Mouse (Mus musculus) brain, embryonic 18.5 days (tissue): ENCODE data around the gene Gale.
"Not testable (repeated sequence)": the region's sequence is repeated elsewhere in the genome, so short reads cannot be mapped to it uniquely, and the experiment has no call there.

ENCODE experiments used
- DNase-seq: peaks from one replicate; pipeline ENCODE4 v3.0.0-alpha.2; 2012; ENCODE audit warnings: low read depth, low spot score

Gale gene

DNA sequence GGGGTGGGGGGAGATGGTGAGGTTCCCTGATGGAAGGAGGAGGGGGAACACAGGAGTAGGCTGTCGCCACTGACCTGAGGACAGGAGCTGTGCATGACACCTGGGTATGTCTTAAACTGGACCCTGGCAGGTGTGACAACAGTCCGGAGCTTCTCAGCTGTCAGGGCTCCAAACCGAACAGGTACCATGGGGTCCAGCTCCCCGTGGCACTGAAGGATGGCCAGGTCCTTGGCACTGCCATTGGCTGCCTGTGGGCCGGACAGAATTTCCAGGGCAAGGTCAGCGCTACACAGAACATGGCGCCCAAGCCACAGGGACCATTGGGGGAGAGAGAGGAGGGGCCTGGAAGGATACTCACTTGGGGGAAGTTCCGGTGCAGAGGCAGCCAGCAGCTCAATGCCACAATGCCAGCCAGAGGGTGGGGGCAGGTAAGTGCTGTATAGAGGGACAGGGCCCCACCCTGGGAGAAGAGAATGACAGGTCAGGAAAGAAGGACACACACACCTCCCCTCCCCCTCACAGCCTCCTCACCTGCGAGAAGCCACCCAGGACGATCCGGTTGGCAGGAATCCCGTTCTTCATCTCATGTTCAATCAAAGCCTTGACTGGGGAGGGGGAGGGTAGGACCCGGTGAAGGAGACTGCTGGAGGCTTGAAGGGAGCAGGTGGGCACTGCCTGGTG, 5.7 kb downstream of the Gale start:
- no peak for DNase-seq

DNA sequence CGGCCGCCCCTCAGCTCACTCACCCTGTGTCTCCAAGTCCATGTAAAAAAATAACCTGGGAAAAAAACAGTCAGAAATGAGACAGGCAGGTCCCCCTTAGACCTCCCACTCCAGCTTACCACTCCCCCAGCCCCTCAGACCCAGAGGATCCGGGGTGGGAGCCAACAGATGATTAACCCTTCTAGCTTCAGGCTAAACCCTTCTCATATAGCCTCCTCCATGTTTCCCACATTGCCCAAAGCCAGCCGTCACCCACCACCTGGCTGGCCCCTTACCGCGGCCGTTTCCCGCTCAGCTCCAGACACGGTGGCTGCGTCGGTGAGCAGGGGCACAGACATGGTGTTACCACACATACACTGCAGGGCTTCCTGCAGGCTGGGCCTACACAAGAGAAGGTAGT, 7.1 kb downstream of the Gale start:
- no peak for DNase-seq

DNA sequence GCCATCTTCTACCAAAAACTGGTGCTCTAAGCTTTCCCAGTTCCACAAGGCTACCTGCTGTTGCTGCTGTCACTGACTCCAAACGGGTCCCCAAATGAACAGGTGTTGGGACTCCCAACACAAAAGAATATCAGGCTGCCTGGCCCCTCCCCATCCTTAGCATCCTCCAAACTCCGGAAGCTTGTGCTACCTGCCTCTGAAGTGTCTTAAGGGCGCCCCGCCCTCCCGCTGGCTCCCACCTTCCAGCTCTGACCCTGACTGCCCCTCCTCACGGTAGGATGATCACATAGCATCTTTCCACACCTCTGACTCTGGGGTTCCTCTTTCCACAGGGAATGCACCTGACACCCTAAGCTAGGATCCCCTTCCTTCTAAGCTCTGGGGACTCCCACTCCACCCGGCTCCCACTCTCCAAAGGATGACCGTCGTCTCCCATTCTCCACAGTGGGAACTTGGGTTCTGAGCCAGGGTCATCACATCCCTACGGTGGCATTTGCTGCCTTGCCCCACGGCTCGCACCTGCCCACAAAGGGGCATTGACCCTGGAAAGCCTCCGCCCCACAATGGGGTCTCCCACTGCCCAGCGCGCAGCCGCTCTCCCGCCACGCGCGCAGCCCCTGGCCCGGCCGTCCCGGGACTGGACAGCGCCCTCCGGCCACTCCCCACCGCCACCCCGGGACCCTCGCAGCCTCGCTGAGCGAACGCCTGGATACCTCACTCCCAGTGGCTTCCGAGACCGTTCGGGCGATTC, 8.5 kb downstream of the Gale start:
- no peak for DNase-seq

DNA sequence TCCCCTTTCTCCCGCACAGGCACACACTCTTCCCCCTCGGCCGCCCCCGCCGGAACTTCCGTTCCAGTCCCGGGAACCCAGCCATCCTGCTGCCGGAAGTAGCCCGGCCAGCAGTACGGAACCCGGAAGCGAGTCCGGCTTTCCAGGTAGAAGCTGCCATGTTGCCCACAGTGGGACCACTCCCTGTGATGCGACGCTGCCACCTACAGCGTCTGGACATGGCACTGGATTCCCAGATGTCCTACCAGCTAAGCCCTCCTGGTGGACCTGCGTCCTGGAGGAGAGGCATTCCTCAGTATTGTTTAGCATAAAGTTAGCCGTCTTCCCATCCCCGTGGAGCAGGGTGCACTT, 9.0 kb downstream of the Gale start, which contains the start of gene Lypla2:
TSS of gene Lypla2 (minus strand) at position 71 of the 351 bp plus-strand sequence.
- DNase-seq: peak; percentile 77

DNA sequence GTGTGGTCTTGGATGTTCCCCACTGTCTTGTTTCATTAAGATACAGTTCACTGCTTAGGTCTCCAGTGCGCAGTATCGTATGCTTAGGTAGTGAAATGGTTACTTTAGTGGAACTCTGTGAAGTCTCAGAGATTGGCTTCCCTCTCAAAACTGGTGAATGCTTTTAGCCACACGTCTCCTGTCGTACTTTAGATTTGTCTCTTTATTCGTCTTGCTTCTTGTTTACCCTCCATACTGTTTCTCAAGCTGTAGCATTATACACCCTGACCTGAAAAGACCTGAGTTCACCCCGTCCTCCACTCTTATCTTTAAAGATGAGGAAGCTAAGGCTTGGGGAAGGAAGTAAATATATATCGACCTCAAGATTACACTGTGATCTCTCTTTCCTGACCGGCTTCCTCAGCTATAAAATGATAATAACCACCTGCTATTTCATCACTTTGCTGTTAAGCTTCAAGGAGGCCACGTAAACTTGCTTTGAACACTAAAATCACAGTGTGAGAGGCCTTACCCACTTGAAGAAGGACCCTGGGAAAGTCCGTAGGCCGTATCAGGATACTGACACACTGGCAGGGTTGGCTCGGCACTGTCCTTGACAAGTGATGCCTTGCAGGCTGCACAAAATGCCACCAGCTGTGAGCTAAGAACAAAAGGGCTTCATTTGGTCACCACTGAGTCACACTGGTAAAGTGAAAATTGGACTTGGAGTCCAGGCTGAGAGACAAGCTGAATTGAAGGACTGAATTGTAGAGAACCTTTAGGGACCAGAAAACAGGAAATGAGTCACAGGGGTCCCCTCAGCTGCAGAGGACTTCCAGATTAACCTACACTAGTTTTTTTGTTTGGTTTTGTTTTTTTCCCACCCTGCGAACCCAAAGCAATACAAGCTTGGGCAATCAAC, 9.6 kb downstream of the Gale start:
- no peak for DNase-seq

DNA sequence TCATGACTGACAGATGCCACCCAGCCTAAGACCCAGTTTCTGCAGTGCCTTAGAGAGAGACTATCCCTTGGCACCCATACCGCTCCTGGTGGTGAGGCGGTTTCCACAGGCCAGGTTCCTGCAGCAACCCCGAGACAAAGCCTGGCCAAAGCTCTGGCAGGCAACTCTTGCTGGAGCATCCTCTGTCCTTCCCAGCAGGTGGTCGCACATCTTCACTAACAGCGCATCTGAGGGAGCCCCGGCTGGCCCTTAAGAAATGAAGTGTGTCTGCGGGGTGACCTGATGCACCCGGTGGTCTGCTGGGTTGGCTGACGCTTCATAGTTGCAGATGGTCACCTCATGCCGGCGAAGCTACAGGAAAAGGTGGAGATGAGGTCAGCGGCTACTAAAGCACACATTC, 12.6 kb downstream of the Gale start:
- no peak for DNase-seq

DNA sequence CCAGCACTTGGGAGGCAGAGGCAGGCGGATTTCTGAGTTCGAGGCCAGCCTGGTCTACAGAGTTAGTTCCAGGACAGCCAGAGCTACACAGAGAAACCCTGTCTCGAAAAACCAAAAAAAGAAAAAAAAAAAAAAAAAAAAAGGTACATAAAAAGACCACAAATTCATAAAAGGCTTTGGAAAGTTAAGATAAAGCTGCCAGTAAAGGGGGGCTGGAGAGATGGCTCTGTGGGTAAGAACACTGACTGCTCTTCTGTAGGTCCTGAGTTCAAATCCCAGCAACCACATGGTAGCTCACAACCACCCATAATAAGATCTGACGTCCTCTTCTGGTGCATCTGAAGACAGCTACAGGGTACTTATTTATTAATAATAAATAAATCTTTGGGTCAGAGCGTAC, 16.7 kb downstream of the Gale start:
- DNase-seq: not testable (repeated sequence)

DNA sequence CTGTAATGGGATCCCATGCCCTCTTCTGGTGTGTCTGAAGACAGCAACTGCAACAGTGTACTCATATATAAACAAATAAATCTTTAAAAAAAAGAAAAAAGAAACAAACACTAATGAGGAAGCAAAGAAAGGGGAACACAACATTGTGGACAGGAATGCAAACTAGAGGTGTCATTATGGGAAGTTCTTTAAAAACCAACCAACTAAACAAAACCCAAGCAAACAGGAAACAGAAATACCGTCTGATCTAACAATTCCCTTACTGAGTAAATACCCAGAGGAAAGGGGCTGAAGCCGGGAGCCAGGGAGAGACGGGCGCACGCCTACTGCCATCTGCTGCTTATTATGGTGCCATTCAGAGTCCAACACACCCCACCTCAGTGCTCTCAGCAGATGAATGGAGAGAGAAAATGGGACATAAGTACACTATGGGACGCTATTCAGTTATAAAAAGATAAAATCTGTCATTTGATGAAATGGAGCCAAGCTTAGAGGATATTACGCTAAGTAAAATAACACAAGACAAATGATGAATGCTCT, 18.1 kb downstream of the Gale start:
- DNase-seq: no peak

DNA sequence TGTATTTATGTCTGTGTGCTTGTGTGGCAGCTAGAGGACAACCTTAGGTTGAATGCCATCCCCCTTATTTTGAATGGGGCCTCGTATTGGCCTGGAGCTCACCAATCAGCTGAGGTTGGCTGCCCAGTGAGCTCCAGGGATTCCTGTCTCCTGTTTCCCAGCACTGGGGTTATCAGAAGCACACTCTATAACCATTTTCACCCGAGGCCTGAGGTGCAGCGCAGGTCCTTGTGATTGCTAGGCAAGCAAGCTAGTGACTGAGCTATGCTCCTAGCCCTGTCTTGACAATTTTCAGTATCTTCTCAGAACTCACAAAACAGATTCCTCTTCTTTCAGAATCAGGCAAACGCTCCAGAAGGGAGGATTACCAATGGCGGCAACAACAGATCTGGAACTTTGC, 21.0 kb downstream of the Gale start:
- DNase-seq: no peak

DNA sequence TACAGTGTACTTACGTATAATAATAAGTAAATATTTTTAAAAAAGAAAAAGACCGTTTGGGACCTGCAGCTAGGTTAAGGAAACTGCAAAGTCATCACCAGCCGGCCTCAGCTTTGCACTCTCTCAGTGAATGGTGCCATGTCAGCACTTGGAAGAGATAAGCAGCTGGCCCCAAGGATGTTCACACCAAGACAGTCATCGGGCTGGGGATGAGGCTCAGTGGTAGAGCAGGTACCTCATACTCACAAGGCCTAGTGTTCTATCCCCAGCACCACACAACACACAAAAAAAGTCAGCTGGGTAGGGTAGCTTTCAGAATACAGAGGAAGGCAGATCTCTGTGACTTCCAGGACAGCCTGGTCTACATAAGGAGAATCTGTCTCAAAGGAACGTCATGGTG, 21.7 kb downstream of the Gale start:
- DNase-seq: no peak

DNA sequence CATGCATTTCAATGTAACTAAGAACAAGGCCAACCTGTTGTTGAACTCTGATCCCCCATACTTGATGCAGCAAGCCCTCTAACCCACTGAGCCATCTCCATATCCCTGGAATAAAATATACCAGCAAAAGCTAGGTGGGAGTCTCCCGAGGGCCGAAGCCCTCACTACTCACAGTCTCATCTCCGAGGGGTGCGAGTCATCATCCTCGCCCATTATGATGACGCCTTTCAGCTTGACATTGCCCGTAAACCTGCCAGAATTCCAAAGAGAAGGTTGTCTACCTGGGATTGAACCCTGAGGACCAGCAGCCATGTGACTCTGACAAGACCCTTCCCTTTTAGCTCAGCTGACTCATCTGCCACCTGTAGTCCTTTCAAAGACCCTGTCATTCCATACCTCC, 22.2 kb downstream of the Gale start:
- DNase-seq: no peak

DNA sequence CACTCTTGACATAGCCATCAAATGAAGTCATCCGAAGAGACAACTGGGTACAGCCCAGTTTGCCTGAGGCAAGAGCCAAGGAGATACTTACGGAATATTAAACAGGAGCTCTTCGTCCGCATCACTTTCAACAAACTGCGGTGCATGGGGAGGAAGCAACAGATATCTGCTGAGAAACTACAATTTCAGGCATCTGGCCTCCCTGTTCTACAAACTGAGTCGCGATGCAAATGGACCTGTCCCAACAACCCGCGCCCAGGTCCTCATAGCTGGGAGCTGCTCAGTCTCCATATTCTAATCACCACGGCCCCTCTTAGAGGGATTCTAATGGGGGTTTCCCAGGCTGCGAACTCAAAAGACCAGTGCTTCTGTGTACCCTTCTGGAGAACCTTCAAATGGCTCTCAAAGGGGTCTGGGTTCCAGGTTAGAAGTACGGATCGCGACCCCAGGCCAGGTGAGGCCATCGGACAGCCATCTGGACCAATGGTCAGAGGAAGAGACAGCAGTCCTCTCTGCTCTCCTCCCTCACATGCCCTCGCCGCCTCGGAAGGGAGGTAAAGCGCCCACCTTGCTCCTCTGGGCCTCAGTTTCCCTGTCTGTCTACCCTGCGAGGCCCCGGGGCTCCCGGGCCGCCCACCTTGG, 22.9 kb downstream of the Gale start:
- no peak for DNase-seq

DNA sequence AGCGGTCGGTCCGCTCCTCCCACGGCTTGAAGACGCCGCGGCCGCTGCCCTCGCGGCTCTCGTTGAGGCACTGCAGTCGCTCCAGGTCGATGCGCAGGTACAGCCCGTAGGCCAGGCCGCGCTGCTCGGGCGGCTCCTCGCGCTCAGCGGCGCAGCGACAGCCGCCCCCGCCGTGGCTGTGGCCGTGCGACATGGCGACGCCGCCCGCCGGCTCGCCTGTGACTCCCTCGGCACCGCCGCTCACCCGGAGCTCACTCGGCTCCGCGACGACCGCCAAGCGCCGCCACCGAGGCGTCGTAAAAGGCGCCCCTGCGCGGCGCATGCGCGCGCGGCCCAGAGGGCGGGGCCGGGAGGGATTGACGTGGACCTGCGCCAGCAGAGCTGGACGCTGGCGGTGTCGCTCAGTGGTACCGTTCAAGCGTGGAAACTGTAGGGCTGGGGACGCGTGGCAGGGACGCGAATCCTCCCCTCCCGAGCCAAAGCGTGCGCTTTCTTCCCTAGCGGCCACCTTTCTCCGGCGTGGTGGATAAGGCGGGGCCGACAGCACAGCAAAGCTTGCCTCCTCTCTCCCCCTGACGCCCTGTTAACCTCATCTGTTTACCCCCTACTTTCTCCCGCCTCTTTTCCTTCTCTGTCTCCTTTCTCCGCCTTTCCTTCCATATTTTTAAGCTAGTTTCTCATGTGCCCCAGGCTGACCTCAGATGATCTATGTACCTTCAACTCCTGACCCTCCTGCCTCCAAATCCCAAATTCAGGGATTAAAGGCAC, 23.6 kb downstream of the Gale start, which contains the start of gene Pithd1:
TSS of gene Pithd1 (minus strand) at position 322 of the 768 bp plus-strand sequence.
- DNase-seq: peak; percentile 78

DNA sequence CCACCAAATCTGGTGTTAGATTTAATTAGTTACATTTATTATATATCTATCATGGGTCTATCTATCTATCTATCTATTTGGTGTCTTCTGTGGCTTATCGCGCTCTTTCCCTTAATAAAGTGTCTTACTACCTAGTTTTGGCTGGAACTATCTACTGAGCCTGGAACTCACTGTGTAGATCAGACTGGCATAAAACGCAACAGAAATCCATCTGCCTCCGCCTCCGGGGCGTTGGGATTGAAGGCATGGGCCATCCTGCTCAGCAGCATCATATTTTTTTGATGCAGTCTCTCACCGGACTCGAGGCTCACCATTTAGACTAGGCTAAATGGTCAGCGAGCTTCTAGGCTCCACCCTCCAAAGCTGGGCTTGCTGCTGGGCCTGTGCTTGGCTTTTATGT, 24.2 kb downstream of the Gale start:
- DNase-seq: no peak

DNA sequence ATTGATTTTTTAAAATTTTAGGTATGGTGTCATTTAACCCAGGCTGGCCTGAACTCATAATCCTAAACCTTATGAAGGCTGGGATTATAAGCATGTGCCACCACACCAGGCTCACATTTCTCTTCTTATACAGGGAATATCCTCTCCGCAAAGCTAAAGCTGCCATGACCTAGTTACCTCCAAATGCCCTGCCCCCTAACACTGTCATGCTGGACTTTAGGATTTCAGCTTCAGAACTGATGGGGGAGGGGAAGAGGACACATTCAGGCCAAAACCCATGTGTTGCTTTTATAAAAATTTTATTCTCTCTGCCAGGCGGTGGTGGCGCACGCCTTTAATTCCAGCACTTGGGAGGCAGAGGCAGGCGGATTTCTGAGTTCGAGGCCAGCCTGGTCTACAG, 30.4 kb downstream of the Gale start:
- DNase-seq: no peak

DNA sequence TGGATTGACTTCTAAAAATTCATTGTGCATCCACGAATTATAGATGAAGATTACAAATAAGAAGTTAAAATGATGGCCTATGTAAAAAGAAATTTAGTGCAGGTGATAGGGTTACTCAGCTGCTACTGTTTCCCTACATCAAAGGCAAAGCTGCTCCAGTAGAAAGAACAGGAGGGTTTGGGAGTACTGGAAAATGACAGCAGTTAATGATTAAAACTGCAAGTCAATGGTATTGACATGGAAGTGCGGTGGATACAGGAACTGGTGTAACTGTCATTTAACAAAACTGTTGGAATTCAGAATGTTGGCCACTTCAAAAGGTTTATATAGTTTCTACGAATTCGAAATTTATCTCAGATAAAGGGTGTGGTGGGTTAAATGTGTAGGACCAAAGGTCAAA, 31.6 kb downstream of the Gale start:
- DNase-seq: no peak

DNA sequence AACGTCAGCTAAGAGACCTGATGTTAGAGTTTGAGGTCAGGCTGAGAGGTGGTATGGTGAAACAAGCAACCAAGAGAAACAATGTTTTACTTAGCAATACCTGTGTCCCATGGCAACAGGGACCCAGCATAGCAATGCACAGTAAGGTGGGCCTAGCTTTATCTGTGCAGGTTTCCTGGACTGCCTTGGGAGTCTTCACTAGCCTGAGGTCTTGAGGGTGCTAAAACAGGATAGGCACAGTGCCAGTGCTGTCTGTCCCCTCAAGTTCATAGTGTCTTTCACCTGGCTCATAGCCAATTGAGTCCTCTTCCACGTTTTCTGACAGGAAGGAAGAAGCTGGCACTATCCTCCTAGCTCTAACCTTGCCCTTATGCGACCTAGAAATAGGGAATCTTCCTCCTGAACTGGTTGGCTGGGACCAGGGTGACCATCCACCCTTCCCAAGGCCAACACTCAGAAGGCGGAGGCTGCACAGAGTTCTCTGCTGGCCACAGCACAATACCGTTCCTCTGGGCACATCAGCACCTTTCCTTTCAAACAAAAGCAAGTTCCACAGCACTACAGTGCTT, 40.7 kb downstream of the Gale start:
- DNase-seq: no peak

DNA sequence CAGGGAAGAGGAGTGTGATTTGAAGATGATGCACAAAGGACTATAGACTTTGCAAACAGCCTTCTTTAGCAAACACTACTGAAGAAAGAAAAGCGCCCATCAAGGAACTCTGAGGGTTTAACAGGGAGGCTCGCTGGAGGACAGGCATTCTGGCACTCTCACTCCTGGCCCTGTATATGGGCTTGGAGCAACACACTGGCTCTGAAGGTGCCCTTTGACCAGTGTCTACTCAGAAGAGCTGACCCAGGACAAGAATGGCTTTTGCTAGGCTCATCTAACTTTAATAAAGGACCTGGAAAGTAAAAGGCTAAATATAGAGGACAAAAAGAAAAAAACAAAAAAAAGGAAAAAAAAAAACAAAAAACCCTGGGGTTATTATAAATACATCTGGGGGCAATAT, 41.4 kb downstream of the Gale start:
- no peak for DNase-seq

DNA sequence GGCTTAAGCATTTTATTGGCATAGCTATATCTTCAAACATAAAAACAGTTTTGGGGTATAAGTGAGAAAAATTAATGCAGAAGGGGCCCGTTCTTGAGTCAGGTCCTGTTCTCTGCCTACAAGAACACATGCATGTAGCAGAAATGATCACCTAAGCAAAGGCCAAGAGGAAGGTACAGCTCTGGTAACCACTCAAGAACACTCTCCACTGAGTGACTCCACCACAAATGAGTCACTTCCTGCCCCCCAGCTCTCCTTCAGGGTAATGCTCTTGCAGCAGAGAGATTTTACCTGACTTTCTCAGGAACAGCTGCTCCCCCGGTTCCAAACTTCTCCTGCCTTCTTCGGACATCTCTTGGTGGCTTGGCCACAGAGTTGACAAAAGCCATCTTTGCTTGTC, 43.3 kb downstream of the Gale start:
- DNase-seq: no peak

DNA sequence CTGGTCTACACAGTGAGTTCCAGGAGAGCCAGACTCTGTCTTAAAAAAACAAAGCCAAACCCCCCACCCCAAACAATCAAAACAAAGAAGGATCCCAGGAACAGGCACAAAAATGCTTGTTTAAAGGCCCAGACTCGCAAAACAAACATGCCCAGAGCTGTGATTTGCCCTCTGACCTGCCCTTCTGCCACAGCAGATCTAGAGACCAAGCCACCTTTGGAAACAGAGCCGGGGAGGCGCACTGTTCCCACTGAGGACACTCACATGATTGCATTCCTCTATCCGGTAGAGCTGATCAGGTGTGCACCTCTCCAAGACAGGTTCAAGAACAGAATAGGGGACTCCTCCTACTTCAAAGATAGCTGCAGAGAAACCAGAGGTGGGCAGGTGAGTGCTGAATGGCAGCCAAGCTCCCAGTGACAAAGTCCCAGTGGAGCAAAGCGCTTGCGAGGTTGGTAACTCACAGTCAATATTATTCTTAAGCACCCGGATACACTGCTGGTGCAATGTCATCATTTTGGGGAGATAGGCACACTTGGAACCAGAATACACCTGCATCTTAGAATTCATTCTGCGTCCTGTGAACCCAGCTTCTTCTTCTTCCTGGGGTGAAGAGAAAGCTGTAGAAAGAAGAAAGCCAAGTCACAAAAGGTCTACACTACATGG, 45.4 kb downstream of the Gale start:
- DNase-seq: no peak
